Mouse (Mus musculus): ENCODE measurements around the gene Abtb1.

The Abtb1 gene

GRCm38 (mm10) chr6:88800735-88801134 is 41.0 kb downstream of the Abtb1 start:
- no peak for DNase-seq (ENCODE audit: low read depth)

GRCm38 (mm10) chr6:88800191-88800590 is 41.6 kb downstream of the Abtb1 start:
- DNase-seq (ENCODE audit: low read depth) = no peak

- DNase-seq (ENCODE audit: low read depth) = no peak
Measured at GRCm38 (mm10) chr6:88794561-88794971, 47.2 kb downstream of the Abtb1 start.

GRCm38 (mm10) chr6:88793872-88794271 is 47.9 kb downstream of the Abtb1 start:
- no peak for DNase-seq (ENCODE audit: low read depth)

- no peak for DNase-seq (ENCODE audit: low read depth)
Measured at GRCm38 (mm10) chr6:88793243-88793642, 48.5 kb downstream of the Abtb1 start.

- DNase-seq (ENCODE audit: low read depth) = no peak
Measured at GRCm38 (mm10) chr6:88792147-88792691, 49.6 kb downstream of the Abtb1 start.

- no peak for DNase-seq (ENCODE audit: low read depth)
Measured at GRCm38 (mm10) chr6:88791299-88791698, 50.5 kb downstream of the Abtb1 start.

- no peak for DNase-seq (ENCODE audit: low read depth)
Measured at GRCm38 (mm10) chr6:88788219-88788618, 53.6 kb downstream of the Abtb1 start.

- DNase-seq (ENCODE audit: low read depth) = no peak
Measured at GRCm38 (mm10) chr6:88787496-88787895, 54.3 kb downstream of the Abtb1 start.

GRCm38 (mm10) chr6:88786732-88787445 is 54.9 kb downstream of the Abtb1 start:
- no peak for DNase-seq (ENCODE audit: low read depth)

Measured in induced T-regulatory cell, adult 2 months (primary cell).